Mouse (Mus musculus): ENCODE measurements around the gene Plcb2. TPM values are rescaled to one million over a fixed set of nuclear protein-coding genes. Genes with fewer than 3 reads are reported as not detected.

Gene Plcb2
- polyA plus RNA-seq, 1 experiment from 2014 or later: 0.32 TPM

Other genes with a start within 250 kb of the Plcb2 start
- gene Srp14, start 248.7 kb downstream of the Plcb2 start, polyA plus RNA-seq (2014; fragmentation: Nextera tagmentation; extraction: Ambion mirVana): 304 and 306 TPM in 2 replicates
- 2.5 and 4.9 TPM in 2 replicates for gene Bmf, start 178.8 kb downstream of the Plcb2 start, polyA plus RNA-seq (2014; fragmentation: Nextera tagmentation; extraction: Ambion mirVana)
- 80.6 and 100.0 TPM in 2 replicates for gene Bub1b, start 130.2 kb downstream of the Plcb2 start, polyA plus RNA-seq (2014; fragmentation: Nextera tagmentation; extraction: Ambion mirVana)
- 1.5 and 2.0 TPM in 2 replicates for gene Pak6, start 65.1 kb downstream of the Plcb2 start, polyA plus RNA-seq (2014; fragmentation: Nextera tagmentation; extraction: Ambion mirVana)
- gene Ankrd63, start 24.5 kb downstream of the Plcb2 start, polyA plus RNA-seq (2014; fragmentation: Nextera tagmentation; extraction: Ambion mirVana): not detected in 2 replicates
- 34.1 and 35.4 TPM in 2 replicates for gene Inafm2, start 17.3 kb upstream of the Plcb2 start, polyA plus RNA-seq (2014; fragmentation: Nextera tagmentation; extraction: Ambion mirVana)
- gene Ccdc9b, start 34.2 kb upstream of the Plcb2 start, polyA plus RNA-seq (2014; fragmentation: Nextera tagmentation; extraction: Ambion mirVana): 0.68 and 0.98 TPM in 2 replicates
- gene Phgr1, start 44.3 kb upstream of the Plcb2 start, polyA plus RNA-seq (2014; fragmentation: Nextera tagmentation; extraction: Ambion mirVana): not detected in 2 replicates
- 8.5 and 9.2 TPM in 2 replicates for gene Disp2, start 51.3 kb upstream of the Plcb2 start, polyA plus RNA-seq (2014; fragmentation: Nextera tagmentation; extraction: Ambion mirVana)
- gene Knstrn, start 85.6 kb upstream of the Plcb2 start, polyA plus RNA-seq (2014; fragmentation: Nextera tagmentation; extraction: Ambion mirVana): 156 and 163 TPM in 2 replicates
- 42.1 and 45.0 TPM in 2 replicates for gene Ivd, start 133.5 kb upstream of the Plcb2 start, polyA plus RNA-seq (2014; fragmentation: Nextera tagmentation; extraction: Ambion mirVana)
- 2.1 TPM in 2 replicates for gene Bahd1, start 171.9 kb upstream of the Plcb2 start, polyA plus RNA-seq (2014; fragmentation: Nextera tagmentation; extraction: Ambion mirVana)
- gene Chst14, start 198.1 kb upstream of the Plcb2 start, polyA plus RNA-seq (2014; fragmentation: Nextera tagmentation; extraction: Ambion mirVana): 19.1 and 22.2 TPM in 2 replicates

Data from hindbrain, embryonic 11.5 days (tissue).